Mouse (Mus musculus) lung, postnatal 0 days (tissue): Measurements from ENCODE around the gene Ncor2.
A peak's percentile ranks its signal among the peaks of the same experiment; 100 is the strongest.

Source experiments
- CTCF ChIP-seq: IDR thresholded peaks from 2 replicates; pipeline ENCODE4 v1.5.1; 2016; ENCODE audit warnings: antibody characterized with exemption, mild to moderate bottlenecking
- EP300 ChIP-seq: IDR thresholded peaks from 2 replicates; pipeline ENCODE4 v1.6.1; 2016; ENCODE audit warnings: antibody characterized with exemption, mild to moderate bottlenecking, control low read depth

GRCm38 (mm10) chr5:125074571-125075171 lies 104.3 kb downstream of the Ncor2 start:
- TF ChIP-seq CTCF (0 out of 2 replicates have a peak, but pooled peaks have one; percentile 2), EP300 (no peak)
